Mouse (Mus musculus) 3134 (cell line): ENCODE measurements at regions not wholly inside any gene's neighbourhood (a gene's known extent, or its start where the extent isn't known, plus 50 kb on each side); places are given as distances from the start of the nearest gene placed in this dataset.
"Not testable (repeated sequence)": the region's sequence is repeated elsewhere in the genome, so short reads cannot be mapped to it uniquely, and the experiment has no call there.

Source experiments
- DNase-seq: peaks from one replicate; pipeline ENCODE4 v3.0.0-alpha.2; 2011; ENCODE audit warnings: low spot score; ENCODE audit not compliant: insufficient read length; ENCODE audit errors: extremely low read depth

DNA sequence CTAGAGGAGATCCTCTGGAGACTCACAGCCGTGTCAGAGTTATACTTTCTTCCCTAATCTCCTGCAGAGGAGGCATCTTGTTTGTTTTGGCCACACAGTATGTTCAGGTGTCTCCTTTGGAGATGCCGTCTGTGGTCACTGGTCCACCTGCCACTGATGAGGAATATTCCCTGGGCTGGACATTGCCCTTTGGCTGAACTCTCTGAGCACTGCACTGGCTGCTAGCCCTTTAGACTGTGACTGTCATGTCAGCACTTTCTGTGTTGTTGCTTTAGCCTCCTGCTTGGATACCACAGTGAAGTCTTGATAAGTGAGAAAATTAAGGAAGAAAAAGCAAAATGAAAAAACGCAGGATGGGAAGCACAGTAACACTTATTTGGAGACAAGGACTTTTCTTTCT is 124.5 kb upstream of the C9orf72 start:
- DNase-seq: no peak

DNA sequence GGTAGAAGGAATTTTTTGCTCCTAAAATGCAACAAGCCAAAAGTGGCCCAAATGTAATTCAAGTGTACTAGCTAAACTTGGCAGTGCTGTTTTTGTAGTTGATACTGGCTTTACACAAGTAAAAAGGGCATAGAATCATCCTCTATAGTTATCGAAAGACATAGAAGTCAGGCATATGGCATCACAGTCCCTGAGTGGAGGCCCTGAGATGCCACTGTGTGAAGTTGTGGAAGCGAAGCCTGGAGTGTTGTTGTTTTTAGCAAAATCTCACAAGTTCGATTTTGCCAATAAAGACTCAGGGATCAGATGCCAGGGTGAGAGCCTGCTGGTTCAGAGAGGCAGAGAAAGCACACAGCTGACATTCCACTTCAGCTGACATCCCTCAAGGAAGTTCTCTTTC is 121.6 kb upstream of the C9orf72 start:
- no peak for DNase-seq

DNA sequence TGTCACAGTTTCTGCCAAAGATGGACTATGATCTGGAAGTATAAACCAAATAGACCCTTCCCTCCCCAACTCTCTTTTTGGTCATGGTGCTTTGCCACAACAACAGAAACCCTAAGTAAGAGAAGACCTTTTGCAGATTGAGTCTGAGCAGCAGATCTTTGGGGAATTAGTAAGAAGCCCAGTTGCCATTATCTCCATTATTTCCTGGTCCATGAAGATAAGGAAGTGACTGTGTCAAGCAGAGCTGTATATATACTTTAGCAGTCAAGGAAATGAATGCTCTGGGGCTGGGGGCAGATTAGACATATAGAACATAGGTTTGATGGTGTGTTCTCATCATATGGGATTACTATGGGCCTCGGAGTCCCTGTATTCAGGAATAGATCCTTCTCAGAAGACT is 117.8 kb upstream of the C9orf72 start:
- DNase-seq: no peak

DNA sequence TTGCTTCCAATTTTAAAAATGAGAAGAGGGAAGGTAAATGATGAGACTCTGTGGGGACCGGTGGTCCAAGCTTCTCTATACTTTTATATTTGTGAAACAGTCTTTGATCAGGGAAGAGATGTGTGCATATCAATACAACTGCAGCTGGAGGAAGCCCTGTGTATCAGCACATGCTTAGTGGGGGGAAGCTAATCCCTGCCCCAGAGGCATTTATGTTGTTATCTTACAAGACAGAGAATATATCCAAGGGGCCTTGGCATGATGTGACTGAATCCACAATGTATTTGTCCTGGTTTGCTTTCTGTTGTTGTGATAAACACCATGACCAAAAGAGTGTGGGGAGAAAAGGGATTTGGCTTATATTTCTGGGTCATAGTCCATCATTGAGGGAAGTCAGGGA is 105.2 kb upstream of the C9orf72 start:
- no peak for DNase-seq

DNA sequence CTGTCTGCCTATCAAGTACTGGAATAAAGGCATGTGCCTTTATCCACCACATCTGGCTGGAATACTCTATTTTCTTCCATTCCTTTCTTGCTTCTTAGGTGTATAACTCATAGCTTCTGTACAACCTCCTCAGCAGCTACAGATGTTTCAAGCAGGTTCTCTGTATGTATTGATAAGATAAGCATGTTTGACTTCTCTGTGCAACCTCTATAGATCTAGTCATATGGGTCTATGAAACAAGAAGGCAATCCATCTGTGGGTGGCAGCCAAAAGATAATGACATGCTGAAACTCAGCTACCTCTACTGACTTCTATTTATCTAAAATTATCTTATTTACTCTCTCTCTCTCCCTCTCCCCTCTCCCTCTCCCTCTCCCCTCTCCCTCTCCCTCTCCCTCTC is 99.3 kb upstream of the C9orf72 start:
- no peak for DNase-seq

DNA sequence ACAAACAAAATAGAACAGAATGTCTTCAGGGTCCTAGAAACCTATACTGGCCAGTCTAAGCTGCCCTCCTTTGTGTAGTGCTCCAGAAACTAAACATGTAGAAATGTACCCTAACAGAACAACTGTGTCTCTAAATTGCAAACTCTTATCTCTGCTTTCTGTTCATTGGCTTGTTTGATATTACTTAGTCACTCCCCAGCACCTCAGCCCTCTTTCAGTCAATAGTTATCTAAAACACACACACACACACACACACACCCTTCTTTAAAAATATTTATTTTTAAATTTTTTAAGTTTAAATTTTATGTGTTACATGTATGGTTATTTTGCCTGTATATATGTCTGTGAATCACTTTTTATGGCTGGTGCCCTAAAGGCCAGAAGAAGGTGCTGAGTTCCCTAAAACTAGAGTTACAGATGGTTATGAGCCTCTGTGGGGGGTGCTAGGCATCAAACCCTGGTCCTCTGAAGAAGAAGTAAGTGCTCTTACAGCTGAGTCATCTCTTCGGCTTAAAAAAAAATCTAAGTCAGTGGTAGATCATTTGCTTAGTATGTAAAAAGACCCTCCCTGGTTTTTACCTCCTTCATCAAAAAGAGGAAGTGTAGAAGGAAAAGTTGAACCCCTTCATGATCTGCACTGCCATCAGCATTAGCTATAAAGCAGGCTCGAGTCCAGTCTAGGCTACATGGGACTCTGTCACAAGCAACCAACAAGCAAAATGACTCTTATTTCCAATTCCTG is 96.6 kb upstream of the C9orf72 start:
- DNase-seq: no peak

DNA sequence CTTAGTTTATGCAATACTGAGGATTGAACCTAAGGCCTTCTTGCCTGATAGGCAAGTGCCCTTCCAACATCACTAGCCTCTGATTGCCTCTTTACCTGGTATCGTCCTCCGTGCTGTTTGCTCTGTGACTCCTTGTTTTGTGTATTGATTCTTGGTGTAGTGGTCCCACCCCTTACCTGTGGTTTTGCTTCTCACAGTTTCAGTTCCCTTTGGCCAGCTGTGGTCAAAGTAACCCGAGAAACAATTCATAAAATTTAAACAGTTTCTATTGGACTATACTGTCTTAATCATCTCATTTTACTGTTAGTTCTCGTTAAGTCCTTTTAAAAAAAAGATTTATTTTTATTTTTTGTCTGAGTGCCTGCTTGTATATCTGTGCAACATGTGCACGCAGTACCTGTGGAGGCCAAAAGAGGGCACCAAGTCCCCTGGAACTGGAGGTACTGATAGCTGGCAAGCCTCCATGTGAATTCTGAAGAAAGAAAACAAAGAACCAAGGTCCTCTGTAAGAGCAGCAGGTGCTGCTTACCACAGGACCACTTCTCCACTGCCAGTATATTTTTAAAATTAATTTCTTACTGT is 84.5 kb upstream of the C9orf72 start:
- no peak for DNase-seq

DNA sequence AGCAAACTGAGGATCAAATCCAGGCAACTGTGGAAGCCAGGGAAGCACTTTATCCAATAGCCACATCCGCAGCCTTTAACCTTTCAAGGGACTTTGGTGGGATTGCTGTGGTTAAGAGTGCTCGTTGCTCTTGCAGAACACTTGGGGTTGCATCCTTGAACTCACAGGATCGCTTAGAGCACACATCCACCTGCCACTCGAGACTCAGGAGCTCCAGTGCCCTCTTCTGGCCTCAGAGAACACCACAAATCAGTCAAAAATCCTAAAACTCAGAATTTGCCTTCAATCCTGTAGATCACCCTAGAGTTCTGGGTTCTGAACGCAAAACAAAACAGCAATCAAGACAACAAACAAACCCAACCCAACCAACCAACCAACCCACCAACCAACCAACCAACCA is 82.2 kb upstream of the C9orf72 start:
- no peak for DNase-seq

DNA sequence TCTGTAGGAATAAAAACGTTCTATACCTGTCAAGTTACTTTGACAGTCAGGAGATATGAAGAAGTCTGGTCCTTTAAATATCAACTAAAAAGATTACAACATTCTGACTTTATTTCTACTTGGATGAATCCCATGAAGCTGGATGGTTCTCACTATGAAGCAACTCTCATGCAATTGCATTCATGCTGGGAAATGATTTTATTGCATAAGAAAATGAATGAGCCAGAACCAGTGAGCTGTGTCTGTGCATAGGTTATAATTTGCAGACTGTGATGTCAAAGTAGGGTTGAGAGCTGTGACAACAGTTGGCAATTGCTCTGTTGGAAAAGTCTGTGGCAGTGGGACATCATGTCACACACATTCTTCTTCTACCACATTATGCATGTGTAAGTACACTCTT is 79.2 kb upstream of the C9orf72 start:
- no peak for DNase-seq

DNA sequence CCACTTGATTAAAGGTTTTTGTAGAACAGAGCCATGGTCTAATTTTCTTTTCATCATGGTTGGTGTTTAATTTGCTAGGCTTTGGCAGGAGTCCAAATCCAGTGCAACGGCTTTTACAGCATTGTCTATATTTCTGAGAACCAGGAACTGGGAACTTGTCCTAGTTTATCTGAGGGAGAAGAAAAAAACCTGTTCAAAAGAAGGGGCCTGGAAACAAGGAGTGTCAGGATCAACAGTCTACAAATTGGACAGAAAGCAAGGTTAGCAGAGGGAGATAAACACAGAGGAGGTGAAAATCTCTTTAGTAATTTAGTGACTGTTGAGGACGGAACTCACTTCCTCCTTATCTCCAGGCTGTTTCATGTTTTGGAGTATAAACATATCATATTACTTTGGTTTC is 74.9 kb upstream of the C9orf72 start:
- no peak for DNase-seq

DNA sequence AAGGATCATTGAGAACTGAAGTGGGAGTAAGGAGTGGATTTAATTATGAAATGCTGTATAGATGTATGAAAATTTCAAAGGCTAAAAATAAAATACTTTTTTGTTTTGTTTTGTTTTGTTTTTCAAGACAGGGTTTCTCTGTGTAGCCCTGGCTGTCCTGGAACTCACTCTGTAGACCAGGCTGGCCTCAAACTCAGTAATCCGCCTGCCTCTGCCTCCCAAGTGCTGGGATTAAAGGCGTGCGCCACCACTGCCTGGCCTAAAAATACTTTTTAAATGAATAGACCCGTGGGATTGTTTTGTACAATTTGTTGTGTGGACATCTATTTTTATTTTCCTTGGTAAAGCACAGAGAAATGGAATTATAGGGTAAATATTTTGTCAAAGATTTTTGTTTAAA is 74.4 kb upstream of the C9orf72 start:
- DNase-seq: not testable (repeated sequence)

DNA sequence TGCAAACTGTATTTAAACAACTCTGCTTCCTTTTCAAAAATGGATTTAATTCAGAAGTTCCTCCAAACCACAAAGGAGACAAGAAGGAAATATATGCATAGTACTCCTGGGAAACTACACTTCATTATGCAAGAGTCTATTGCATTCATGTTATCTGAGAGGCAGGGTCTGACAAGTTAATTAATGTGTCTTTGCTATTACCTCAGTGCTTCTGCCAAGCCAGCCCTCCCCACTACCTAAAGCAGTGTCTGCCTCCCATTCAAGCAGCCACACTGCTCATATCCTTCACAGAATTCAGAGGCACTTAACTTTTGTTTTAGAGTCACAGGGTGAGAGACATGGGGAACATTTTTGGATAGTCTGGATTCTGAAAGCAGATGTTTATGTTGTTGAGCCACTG is 58.6 kb upstream of the C9orf72 start:
- no peak for DNase-seq
